Mouse (Mus musculus) G1E (cell line): ENCODE measurements around the gene Fgfr3. TPM values are rescaled to one million over a fixed set of nuclear protein-coding genes. Genes with fewer than 3 reads are reported as not detected.

Experiments
- ATAC-seq: 2 replicates; pipeline ENCODE4 v1.8.0; 2016; ENCODE audit warnings: mild to moderate bottlenecking; ENCODE audit not compliant: insufficient number of reproducible peaks, poor library complexity, low FRiP score, severe bottlenecking; ENCODE audit errors: extremely low read depth
- DNase-seq: peaks from one replicate; pipeline ENCODE4 v3.0.0; 2012; ENCODE audit warnings: low spot score
- H3K27me3 ChIP-seq: 2 replicates; pipeline ENCODE4 v1.6.1; 2012; ENCODE audit warnings: mild to moderate bottlenecking, low read length, inconsistent platforms; ENCODE audit not compliant: insufficient read depth
- H3K36me3 ChIP-seq: replicated peaks from 2 replicates; pipeline ENCODE3; 2012; ENCODE audit warnings: mild to moderate bottlenecking, inconsistent platforms
- H3K4me1 ChIP-seq: 2 replicates; pipeline ENCODE4 v1.6.1; 2012; ENCODE audit warnings: low read depth, low read length, inconsistent platforms, mixed read lengths; ENCODE audit not compliant: insufficient read depth
- H3K4me3 ChIP-seq: 2 replicates; pipeline ENCODE4 v1.5.1; 2012; ENCODE audit warnings: low read depth, mild to moderate bottlenecking, inconsistent platforms, low read length, moderate library complexity, mixed read lengths
- H3K9me3 ChIP-seq: replicated peaks from 2 replicates; pipeline ENCODE4 v1.6.1; 2012; ENCODE audit warnings: inconsistent platforms
- CTCF ChIP-seq: IDR thresholded peaks from 2 replicates; pipeline ENCODE4 v1.5.1; 2012; ENCODE audit warnings: low read depth, low read length, inconsistent platforms, mixed read lengths
- GATA1 ChIP-seq: IDR thresholded peaks from 2 replicates; pipeline ENCODE4 v1.6.1; 2012; ENCODE audit warnings: borderline replicate concordance, low read length, inconsistent platforms, mixed read lengths
- GATA2 ChIP-seq: IDR thresholded peaks from 2 replicates; pipeline ENCODE4 v1.6.1; 2012; ENCODE audit warnings: low read depth, low read length, inconsistent platforms, borderline replicate concordance
- POLR2AphosphoS5 ChIP-seq: IDR thresholded peaks from 2 replicates; pipeline ENCODE4 v1.6.1; 2012; ENCODE audit warnings: low read depth, low read length, inconsistent platforms; ENCODE audit not compliant: insufficient replicate concordance
- TAL1 ChIP-seq: conservative IDR thresholded peaks from 2 replicates; pipeline ENCODE4 v1.6.1; 2012; ENCODE audit warnings: low read depth, low read length, inconsistent platforms, mixed read lengths
- polyA plus RNA-seq: library from polyadenylated mRNA; stranded (reverse); fragments of >175 nt; gene quantifications from 2 replicates; pipeline ENCODE4 v1.2.3, GENCODE M21; 2012
- total RNA-seq, 2 experiments: library from RNA; stranded (forward) in 1 of 2; stranded (reverse) in 1 of 2; fragments of 200-1000 nt in 1 of 2; fragments of >200 nt in 1 of 2; fragmentation: Nextera tagmentation in 1 of 2; gene quantifications; 2 replicates each; pipeline ENCODE4 v1.2.3; 2014 to 2017

The Fgfr3 gene
- total and polyA plus RNA-seq, 3 experiments, result 0.03 to 0.22 TPM; not detected in 1

GRCm38 (mm10) chr5:33726081-33726647 lies 4.7 kb downstream of the Fgfr3 start:
- no peak for DNase-seq
- Histone ChIP-seq H3K36me3 (no peaks in the 10 kb centered on the region), H3K4me1 (peaks cover 12% of the 10 kb centered on the region; the same call in 1 of the 2 replicates), H3K4me3 (no peak overlapping the region), H3K27me3 (peaks cover 77% of the 10 kb centered on the region), H3K9me3 (peaks cover 26% of the 10 kb centered on the region)
- ATAC-seq, result no peak
- TF ChIP-seq CTCF, result no peak
- TF ChIP-seq GATA2, result no peak
- TF ChIP-seq TAL1, result no peak
- no peak for TF ChIP-seq POLR2AphosphoS5
- no peak for TF ChIP-seq GATA1

GRCm38 (mm10) chr5:33726891-33727290 lies 5.4 kb downstream of the Fgfr3 start:
- H3K4me1 ChIP-seq, result peaks cover 4% of the 10 kb centered on the region; the same call in 1 of the 2 replicates
- H3K27me3 ChIP-seq, result peaks cover 77% of the 10 kb centered on the region
- ATAC-seq (no peak), DNase-seq (no peak)
- H3K36me3 ChIP-seq, result no peaks in the 10 kb centered on the region
- no peak for TF ChIP-seq CTCF
- H3K4me3 ChIP-seq, result no peak overlapping the region
- peaks cover 20% of the 10 kb centered on the region for H3K9me3 ChIP-seq

GRCm38 (mm10) chr5:33728841-33729240 lies 7.4 kb downstream of the Fgfr3 start:
- H3K4me3 ChIP-seq, result no peak overlapping the region
- peaks cover 65% of the 10 kb centered on the region for H3K27me3 ChIP-seq
- H3K9me3 ChIP-seq, result peaks cover 2% of the 10 kb centered on the region; the same call in 1 of the 2 replicates
- ATAC-seq (no peak), DNase-seq (no peak)
- H3K36me3 ChIP-seq, result no peaks in the 10 kb centered on the region
- TF ChIP-seq GATA2 (no peak), GATA1 (no peak)
- no peaks in the 10 kb centered on the region; the same call in 1 of the 2 replicates for H3K4me1 ChIP-seq

- no peaks in the 10 kb centered on the region for H3K36me3 ChIP-seq
- no peaks in the 10 kb centered on the region for H3K9me3 ChIP-seq
Observed at GRCm38 (mm10) chr5:33730516-33730915, 9.0 kb downstream of the Fgfr3 start.

GRCm38 (mm10) chr5:33731051-33731450 lies 9.6 kb downstream of the Fgfr3 start:
- no peak for DNase-seq
- H3K4me3 ChIP-seq, result no peak overlapping the region
- no peaks in the 10 kb centered on the region; the same call in 1 of the 2 replicates for H3K4me1 ChIP-seq
- TF ChIP-seq GATA2 (no peak), CTCF (no peak), GATA1 (no peak), TAL1 (no peak), POLR2AphosphoS5 (no peak)
- H3K27me3 ChIP-seq, result peaks cover 57% of the 10 kb centered on the region
- no peaks in the 10 kb centered on the region for H3K9me3 ChIP-seq
- no peak for ATAC-seq
- H3K36me3 ChIP-seq, result no peaks in the 10 kb centered on the region

More at GRCm38 (mm10) chr5:33730516-33730915, 9.0 kb downstream of the Fgfr3 start:
- Histone ChIP-seq H3K4me3 (no peak overlapping the region), H3K27me3 (peaks cover 60% of the 10 kb centered on the region), H3K4me1 (no peaks in the 10 kb centered on the region; the same call in 1 of the 2 replicates)
- no peak for ATAC-seq
- DNase-seq, result no peak
- TF ChIP-seq GATA2 (no peak), CTCF (no peak), GATA1 (no peak), TAL1 (no peak), POLR2AphosphoS5 (no peak)

GRCm38 (mm10) chr5:33733837-33734236 lies 12.4 kb downstream of the Fgfr3 start:
- Histone ChIP-seq H3K9me3 (no peaks in the 10 kb centered on the region), H3K36me3 (peaks cover 4% of the 10 kb centered on the region), H3K4me3 (no peak overlapping the region), H3K27me3 (peaks cover 44% of the 10 kb centered on the region), H3K4me1 (no peaks in the 10 kb centered on the region; the same call in 1 of the 2 replicates)
- TF ChIP-seq CTCF, result no peak
- no peak for TF ChIP-seq GATA1
- TF ChIP-seq TAL1, result no peak
- TF ChIP-seq GATA2, result no peak
- no peak for TF ChIP-seq POLR2AphosphoS5
- ATAC-seq (no peak), DNase-seq (no peak)
